Mouse (Mus musculus): ENCODE results near the gene Arhgap24. TPM values are rescaled to one million over a fixed set of nuclear protein-coding genes. Genes with fewer than 3 reads are reported as not detected.

Arhgap24 gene
- polyA plus RNA-seq, 1 experiment from 2014 or later: 11.3 TPM

- peak overlapping the region; percentile 50; the same call in 1 of the 2 replicates for H3K9ac ChIP-seq (ENCODE audit: low read depth, low read length)
- no peaks in the 10 kb centered on the region for H3K9me3 ChIP-seq (ENCODE audit: control insufficient read depth, low read length)
- H3K27ac ChIP-seq (ENCODE audit: low read length): peak overlapping the region; percentile 63
- H3K4me1 ChIP-seq (ENCODE audit: control insufficient read depth, insufficient read depth, low read length): peaks cover 10% of the 10 kb centered on the region
- under 1% methylated on average over 21 of the region's 21 CpGs for WGBS
- H3K4me2 ChIP-seq (ENCODE audit: low read depth, low read length): peak overlapping the region; percentile 67
- no peaks in the 10 kb centered on the region for H3K36me3 ChIP-seq (ENCODE audit: control insufficient read depth, insufficient read depth, low read length)
- H3K4me3 ChIP-seq (ENCODE audit: low read length): peak overlapping the region; percentile 46
- no peaks in the 10 kb centered on the region for H3K27me3 ChIP-seq (replicated peaks; ENCODE audit: control insufficient read depth, insufficient read depth, low read length)
- peak; percentile 92 for ATAC-seq
These were observed 363.8 kb downstream of the Arhgap24 start for GRCm38 (mm10) chr5:102844731-102845598.

GRCm38 (mm10) chr5:102845800-102846199, 364.6 kb downstream of the Arhgap24 start:
- no peak for ATAC-seq
- H3K27me3 ChIP-seq (replicated peaks; ENCODE audit: control insufficient read depth, insufficient read depth, low read length): no peaks in the 10 kb centered on the region
- peaks cover 10% of the 10 kb centered on the region for H3K4me1 ChIP-seq (ENCODE audit: control insufficient read depth, insufficient read depth, low read length)
- H3K27ac ChIP-seq (ENCODE audit: low read length): peak overlapping the region; percentile 63; the same call in 1 of the 2 replicates
- H3K9me3 ChIP-seq (ENCODE audit: control insufficient read depth, low read length): no peaks in the 10 kb centered on the region
- peak overlapping the region; percentile 67 for H3K4me2 ChIP-seq (ENCODE audit: low read depth, low read length)
- WGBS: 18% methylated on average over 11 of the region's 11 CpGs
- no peaks in the 10 kb centered on the region for H3K36me3 ChIP-seq (ENCODE audit: control insufficient read depth, insufficient read depth, low read length)
- H3K4me3 ChIP-seq (ENCODE audit: low read length): peak overlapping the region; percentile 46
- H3K9ac ChIP-seq (ENCODE audit: low read depth, low read length): no peak overlapping the region

GRCm38 (mm10) chr5:102847859-102848258, 366.7 kb downstream of the Arhgap24 start:
- 59% methylated on average over 4 of the region's 4 CpGs for WGBS
- H3K9ac ChIP-seq (ENCODE audit: low read depth, low read length): no peak overlapping the region
- no peak overlapping the region for H3K27ac ChIP-seq (ENCODE audit: low read length)

GRCm38 (mm10) chr5:102851761-102852160, 370.6 kb downstream of the Arhgap24 start:
- Histone ChIP-seq H3K27ac (ENCODE audit: low read length) (no peak overlapping the region), H3K27me3 (replicated peaks; ENCODE audit: control insufficient read depth, insufficient read depth, low read length) (no peaks in the 10 kb centered on the region), H3K36me3 (ENCODE audit: control insufficient read depth, insufficient read depth, low read length) (no peaks in the 10 kb centered on the region), H3K9me3 (ENCODE audit: control insufficient read depth, low read length) (no peaks in the 10 kb centered on the region), H3K4me2 (ENCODE audit: low read depth, low read length) (no peak overlapping the region), H3K4me3 (ENCODE audit: low read length) (no peak overlapping the region), H3K9ac (ENCODE audit: low read depth, low read length) (no peak overlapping the region), H3K4me1 (ENCODE audit: control insufficient read depth, insufficient read depth, low read length) (peaks cover 2% of the 10 kb centered on the region; the same call in 1 of the 2 replicates)
- 63% methylated on average over 2 of the region's 2 CpGs for WGBS
- ATAC-seq: no peak

More at GRCm38 (mm10) chr5:102847859-102848258, 366.7 kb downstream of the Arhgap24 start:
- Histone ChIP-seq H3K27me3 (replicated peaks; ENCODE audit: control insufficient read depth, insufficient read depth, low read length) (no peaks in the 10 kb centered on the region), H3K4me1 (ENCODE audit: control insufficient read depth, insufficient read depth, low read length) (peaks cover 10% of the 10 kb centered on the region), H3K9me3 (ENCODE audit: control insufficient read depth, low read length) (no peaks in the 10 kb centered on the region), H3K4me2 (ENCODE audit: low read depth, low read length) (no peak overlapping the region), H3K4me3 (ENCODE audit: low read length) (no peak overlapping the region), H3K36me3 (ENCODE audit: control insufficient read depth, insufficient read depth, low read length) (no peaks in the 10 kb centered on the region)
- ATAC-seq: no peak

GRCm38 (mm10) chr5:102853750-102854149, 372.6 kb downstream of the Arhgap24 start:
- H3K4me2 ChIP-seq (ENCODE audit: low read depth, low read length): no peak overlapping the region
- WGBS: 80% methylated on average over 1 of the region's 1 CpGs

GRCm38 (mm10) chr5:102855805-102856204, 374.6 kb downstream of the Arhgap24 start:
- Histone ChIP-seq H3K36me3 (ENCODE audit: control insufficient read depth, insufficient read depth, low read length) (no peaks in the 10 kb centered on the region), H3K27ac (ENCODE audit: low read length) (no peak overlapping the region), H3K9ac (ENCODE audit: low read depth, low read length) (no peak overlapping the region), H3K27me3 (replicated peaks; ENCODE audit: control insufficient read depth, insufficient read depth, low read length) (no peaks in the 10 kb centered on the region), H3K4me2 (ENCODE audit: low read depth, low read length) (0 out of 2 replicates have a peak overlapping the region, but pooled peaks have one; percentile 0), H3K4me3 (ENCODE audit: low read length) (no peak overlapping the region), H3K9me3 (ENCODE audit: control insufficient read depth, low read length) (no peaks in the 10 kb centered on the region), H3K4me1 (ENCODE audit: control insufficient read depth, insufficient read depth, low read length) (no peaks in the 10 kb centered on the region)
- ATAC-seq: peak; percentile 44; the same call in 1 of the 2 replicates
- 40% methylated on average over 10 of the region's 10 CpGs for WGBS

More at GRCm38 (mm10) chr5:102853750-102854149, 372.6 kb downstream of the Arhgap24 start:
- Histone ChIP-seq H3K4me3 (ENCODE audit: low read length) (no peak overlapping the region), H3K9ac (ENCODE audit: low read depth, low read length) (no peak overlapping the region), H3K4me1 (ENCODE audit: control insufficient read depth, insufficient read depth, low read length) (no peaks in the 10 kb centered on the region), H3K27ac (ENCODE audit: low read length) (no peak overlapping the region), H3K9me3 (ENCODE audit: control insufficient read depth, low read length) (no peaks in the 10 kb centered on the region), H3K36me3 (ENCODE audit: control insufficient read depth, insufficient read depth, low read length) (no peaks in the 10 kb centered on the region), H3K27me3 (replicated peaks; ENCODE audit: control insufficient read depth, insufficient read depth, low read length) (no peaks in the 10 kb centered on the region)
- no peak for ATAC-seq

GRCm38 (mm10) chr5:102858047-102858446, 376.9 kb downstream of the Arhgap24 start:
- Histone ChIP-seq H3K9me3 (ENCODE audit: control insufficient read depth, low read length) (no peaks in the 10 kb centered on the region), H3K4me3 (ENCODE audit: low read length) (no peak overlapping the region), H3K4me2 (ENCODE audit: low read depth, low read length) (no peak overlapping the region), H3K4me1 (ENCODE audit: control insufficient read depth, insufficient read depth, low read length) (no peaks in the 10 kb centered on the region), H3K9ac (ENCODE audit: low read depth, low read length) (no peak overlapping the region), H3K27me3 (replicated peaks; ENCODE audit: control insufficient read depth, insufficient read depth, low read length) (no peaks in the 10 kb centered on the region), H3K27ac (ENCODE audit: low read length) (no peak overlapping the region), H3K36me3 (ENCODE audit: control insufficient read depth, insufficient read depth, low read length) (no peaks in the 10 kb centered on the region)
- ATAC-seq: no peak

GRCm38 (mm10) chr5:102859749-102860148, 378.6 kb downstream of the Arhgap24 start:
- WGBS: 77% methylated on average over 11 of the region's 11 CpGs
- Histone ChIP-seq H3K4me1 (ENCODE audit: control insufficient read depth, insufficient read depth, low read length) (no peaks in the 10 kb centered on the region), H3K27me3 (replicated peaks; ENCODE audit: control insufficient read depth, insufficient read depth, low read length) (no peaks in the 10 kb centered on the region), H3K9me3 (ENCODE audit: control insufficient read depth, low read length) (no peaks in the 10 kb centered on the region), H3K9ac (ENCODE audit: low read depth, low read length) (no peak overlapping the region), H3K27ac (ENCODE audit: low read length) (no peak overlapping the region), H3K4me2 (ENCODE audit: low read depth, low read length) (no peak overlapping the region), H3K4me3 (ENCODE audit: low read length) (no peak overlapping the region), H3K36me3 (ENCODE audit: control insufficient read depth, insufficient read depth, low read length) (no peaks in the 10 kb centered on the region)
- ATAC-seq: no peak

GRCm38 (mm10) chr5:102868196-102868595, 387.0 kb downstream of the Arhgap24 start:
- WGBS: 61% methylated on average over 5 of the region's 5 CpGs
- Histone ChIP-seq H3K4me2 (ENCODE audit: low read depth, low read length) (no peak overlapping the region), H3K4me3 (ENCODE audit: low read length) (no peak overlapping the region), H3K9me3 (ENCODE audit: control insufficient read depth, low read length) (no peaks in the 10 kb centered on the region), H3K36me3 (ENCODE audit: control insufficient read depth, insufficient read depth, low read length) (no peaks in the 10 kb centered on the region), H3K9ac (ENCODE audit: low read depth, low read length) (no peak overlapping the region), H3K4me1 (ENCODE audit: control insufficient read depth, insufficient read depth, low read length) (no peaks in the 10 kb centered on the region), H3K27me3 (replicated peaks; ENCODE audit: control insufficient read depth, insufficient read depth, low read length) (no peaks in the 10 kb centered on the region), H3K27ac (ENCODE audit: low read length) (no peak overlapping the region)
- ATAC-seq: no peak
